26 mouse cellular contexts compared by ENCODE assay signal in the genomic region with DNA sequence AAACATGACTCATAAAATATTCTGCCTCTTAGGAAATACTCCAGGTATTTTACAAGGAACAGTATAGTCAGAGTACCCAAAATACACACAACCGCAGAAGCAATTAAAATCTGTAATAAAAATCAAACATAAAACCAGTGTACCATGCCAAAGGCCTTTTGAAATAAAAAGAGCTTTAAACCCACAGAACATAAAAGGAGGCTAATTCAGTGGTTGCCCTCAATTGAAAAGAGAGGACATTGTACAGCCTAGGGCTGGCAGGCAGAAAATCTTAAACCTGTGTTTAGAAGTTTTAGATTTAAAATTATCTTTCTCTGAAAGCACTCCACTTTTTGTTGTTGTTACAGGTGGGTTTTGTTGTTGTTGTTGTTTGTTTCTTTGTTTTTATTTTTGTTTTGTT.
DNase-seq lines count a peak whose midpoint lies in the region; ATAC-seq and TF ChIP-seq lines count a peak whose summit lies in the region.
"Had no signal": no experiment of that assay in that cellular context is flagged by ENCODE, and none has a peak within 500 bp of the region (broad histone marks: within the 10 kb centered on the region; RNA-seq: fewer than 3 reads in every experiment).

No protein-coding gene starts in this region.

- H3K27me3 ChIP-seq in forebrain, embryonic 11.5 days (ENCODE audit: control insufficient read depth, insufficient read depth, low read length), result no peaks in the 10 kb centered on the region
- no peaks in the 10 kb centered on the region for H3K27me3 ChIP-seq in forebrain, embryonic 16.5 days (replicated peaks; ENCODE audit: control insufficient read depth, insufficient read depth, low read length)
- no peaks in the 10 kb centered on the region for H3K27me3 ChIP-seq in kidney, postnatal 0 days (ENCODE audit: insufficient read depth, low read length)
- H3K27me3 ChIP-seq in kidney, embryonic 14.5 days (ENCODE audit: control insufficient read depth, insufficient read depth, low read length), result no peaks in the 10 kb centered on the region
- H3K27me3 ChIP-seq in neural tube, embryonic 13.5 days, result no peaks in the 10 kb centered on the region
- H3K27me3 ChIP-seq: embryonic facial prominence, embryonic 12.5 days; embryonic facial prominence, embryonic 15.5 days; forebrain, embryonic 12.5 days; forebrain, embryonic 15.5 days; hindbrain, embryonic 13.5 days had no signal

- WGBS in forebrain, embryonic 11.5 days, result 44% methylated on average over 1 of the region's 1 CpGs
- 18% methylated on average over 1 of the region's 1 CpGs for WGBS in forebrain, embryonic 16.5 days
- 43% methylated on average over 1 of the region's 1 CpGs for WGBS in kidney, postnatal 0 days
- 41% methylated on average over 1 of the region's 1 CpGs for WGBS in kidney, embryonic 14.5 days
- WGBS in neural tube, embryonic 13.5 days, result 22% methylated on average over 1 of the region's 1 CpGs

- no peak for TF ChIP-seq CTCF in kidney, postnatal 0 days (IDR thresholded peaks at IDR 0.05; ENCODE audit: low read depth)

- no peak overlapping the region for H3K4me3 ChIP-seq in forebrain, embryonic 11.5 days (ENCODE audit: low read depth, low read length)
- H3K4me3 ChIP-seq in forebrain, embryonic 16.5 days (replicated peaks; ENCODE audit: low read length), result no peak overlapping the region
- no peak overlapping the region for H3K4me3 ChIP-seq in kidney, postnatal 0 days (replicated peaks; ENCODE audit: low read depth, low read length)
- no peak overlapping the region for H3K4me3 ChIP-seq in kidney, embryonic 14.5 days (ENCODE audit: low read length)
- no peak overlapping the region for H3K4me3 ChIP-seq in neural tube, embryonic 13.5 days
- H3K4me3 ChIP-seq: embryonic facial prominence, embryonic 12.5 days; embryonic facial prominence, embryonic 15.5 days; forebrain, embryonic 12.5 days; forebrain, embryonic 15.5 days; hindbrain, embryonic 10.5 days; hindbrain, embryonic 13.5 days had no signal

- no peaks in the 10 kb centered on the region for H3K9me3 ChIP-seq in forebrain, embryonic 11.5 days (ENCODE audit: control insufficient read depth, low read length)
- H3K9me3 ChIP-seq in forebrain, embryonic 16.5 days (ENCODE audit: control insufficient read depth, low read length), result no peaks in the 10 kb centered on the region
- H3K9me3 ChIP-seq in kidney, postnatal 0 days (replicated peaks; ENCODE audit: low read length), result no peaks in the 10 kb centered on the region
- H3K9me3 ChIP-seq in kidney, embryonic 14.5 days (ENCODE audit: control insufficient read depth, low read length), result no peaks in the 10 kb centered on the region
- no peaks in the 10 kb centered on the region for H3K9me3 ChIP-seq in neural tube, embryonic 13.5 days
- H3K9me3 ChIP-seq: embryonic facial prominence, embryonic 12.5 days; embryonic facial prominence, embryonic 15.5 days; hindbrain, embryonic 10.5 days; hindbrain, embryonic 13.5 days had no signal

- no peaks in the 10 kb centered on the region for H3K4me1 ChIP-seq in forebrain, embryonic 11.5 days (replicated peaks; ENCODE audit: control insufficient read depth, insufficient read depth, low read length)
- H3K4me1 ChIP-seq in forebrain, embryonic 16.5 days (replicated peaks; ENCODE audit: control insufficient read depth, insufficient read depth, low read length), result no peaks in the 10 kb centered on the region
- H3K4me1 ChIP-seq in kidney, postnatal 0 days (replicated peaks; ENCODE audit: insufficient read depth, low read length), result no peaks in the 10 kb centered on the region
- H3K4me1 ChIP-seq in kidney, embryonic 14.5 days (ENCODE audit: control insufficient read depth, insufficient read depth, low read length), result no peaks in the 10 kb centered on the region
- no peaks in the 10 kb centered on the region for H3K4me1 ChIP-seq in neural tube, embryonic 13.5 days (replicated peaks)
- H3K4me1 ChIP-seq: embryonic facial prominence, embryonic 12.5 days; embryonic facial prominence, embryonic 15.5 days; forebrain, embryonic 12.5 days; forebrain, embryonic 15.5 days; hindbrain, embryonic 10.5 days; hindbrain, embryonic 13.5 days had no signal

- H3K4me2 ChIP-seq in forebrain, embryonic 11.5 days (ENCODE audit: low read depth, low read length, severe bottlenecking), result no peak overlapping the region
- H3K4me2 ChIP-seq in forebrain, embryonic 16.5 days (ENCODE audit: low read length), result no peak overlapping the region
- no peak overlapping the region for H3K4me2 ChIP-seq in kidney, postnatal 0 days (ENCODE audit: low read length)
- H3K4me2 ChIP-seq in kidney, embryonic 14.5 days (replicated peaks; ENCODE audit: low read depth, low read length), result no peak overlapping the region
- H3K4me2 ChIP-seq in neural tube, embryonic 13.5 days, result no peak overlapping the region
- H3K4me2 ChIP-seq: embryonic facial prominence, embryonic 12.5 days; embryonic facial prominence, embryonic 15.5 days; forebrain, embryonic 12.5 days; forebrain, embryonic 15.5 days; heart, embryonic 11.5 days; hindbrain, embryonic 13.5 days had no signal

- ATAC-seq in forebrain, embryonic 11.5 days (replicated peaks; ENCODE audit: low FRiP score), result peak; percentile 56
- ATAC-seq in forebrain, embryonic 16.5 days, result no peak
- peak; percentile 43; the same call in 1 of the 2 replicates for ATAC-seq in kidney, postnatal 0 days (replicated peaks; ENCODE audit: low FRiP score, low read depth)
- no peak for ATAC-seq in kidney, embryonic 14.5 days (ENCODE audit: low FRiP score, low TSS enrichment)
- ATAC-seq in neural tube, embryonic 13.5 days (ENCODE audit: low read depth), result peak; percentile 63; the same call in 1 of the 2 replicates
- ATAC-seq: activated CD4-positive, CD25-positive, alpha-beta regulatory T cell, adult 4 months; forebrain, embryonic 15.5 days; hindbrain, embryonic 16.5 days had no signal

- no peak overlapping the region for H3K9ac ChIP-seq in forebrain, embryonic 11.5 days (ENCODE audit: low read length)
- H3K9ac ChIP-seq in forebrain, embryonic 16.5 days (replicated peaks; ENCODE audit: low read depth, low read length), result no peak overlapping the region
- H3K9ac ChIP-seq in kidney, postnatal 0 days (ENCODE audit: low read depth, low read length), result no peak overlapping the region
- no peak overlapping the region for H3K9ac ChIP-seq in kidney, embryonic 14.5 days (ENCODE audit: low read depth, low read length)
- no peak overlapping the region for H3K9ac ChIP-seq in neural tube, embryonic 13.5 days
- H3K9ac ChIP-seq: embryonic facial prominence, embryonic 12.5 days; embryonic facial prominence, embryonic 15.5 days; forebrain, embryonic 12.5 days; forebrain, embryonic 15.5 days; hindbrain, embryonic 13.5 days had no signal

- no peaks in the 10 kb centered on the region for H3K36me3 ChIP-seq in forebrain, embryonic 11.5 days (ENCODE audit: control insufficient read depth, insufficient read depth, low read length)
- no peaks in the 10 kb centered on the region for H3K36me3 ChIP-seq in forebrain, embryonic 16.5 days (ENCODE audit: control insufficient read depth, insufficient read depth)
- H3K36me3 ChIP-seq in kidney, postnatal 0 days (ENCODE audit: insufficient read depth, low read length), result no peaks in the 10 kb centered on the region
- no peaks in the 10 kb centered on the region for H3K36me3 ChIP-seq in kidney, embryonic 14.5 days (ENCODE audit: control insufficient read depth, insufficient read depth, low read length)
- no peaks in the 10 kb centered on the region for H3K36me3 ChIP-seq in neural tube, embryonic 13.5 days
- H3K36me3 ChIP-seq: embryonic facial prominence, embryonic 12.5 days; embryonic facial prominence, embryonic 15.5 days; forebrain, embryonic 12.5 days; forebrain, embryonic 15.5 days; hindbrain, embryonic 10.5 days; hindbrain, embryonic 13.5 days had no signal

- no peak for DNase-seq in forebrain, embryonic 11.5 days (ENCODE audit: low spot score)
- DNase-seq in kidney, postnatal 0 days (ENCODE audit: low spot score), result peak; percentile 21
- DNase-seq in neural tube, embryonic 10.5 days (ENCODE audit: extremely low spot score, low spot score), result no peak
- no peak for DNase-seq in gastrocnemius, postnatal 4 days (ENCODE audit: low spot score in 2 of 2)
- DNase-seq: adrenal gland, adult 8-10 months; adrenal gland, postnatal 36 days; cerebellum, adult 11 months; cerebellum, adult 2 months; cerebellum, adult 9-11 months; cerebellum, postnatal 25 days; gastrocnemius, postnatal 10 days; gastrocnemius, postnatal 36 days; heart, adult 11 months; heart, postnatal 36 days had no signal

- no peak overlapping the region for H3K27ac ChIP-seq in forebrain, embryonic 11.5 days (ENCODE audit: low read depth, low read length)
- no peak overlapping the region for H3K27ac ChIP-seq in forebrain, embryonic 16.5 days (ENCODE audit: low read length)
- H3K27ac ChIP-seq in kidney, postnatal 0 days, result no peak overlapping the region
- no peak overlapping the region for H3K27ac ChIP-seq in kidney, embryonic 14.5 days (ENCODE audit: low read depth, low read length)
- H3K27ac ChIP-seq in neural tube, embryonic 13.5 days (replicated peaks), result no peak overlapping the region
- H3K27ac ChIP-seq: embryonic facial prominence, embryonic 12.5 days; embryonic facial prominence, embryonic 15.5 days; forebrain, embryonic 12.5 days; forebrain, embryonic 15.5 days; hindbrain, embryonic 10.5 days; hindbrain, embryonic 13.5 days had no signal

Comparison
In these comparisons a context has a peak if more than half of its experiments do, and no peak if none do; other contexts are left out.
1. ATAC-seq: peak in forebrain, embryonic 11.5 days (single experiment), kidney, postnatal 0 days (single experiment) and neural tube, embryonic 13.5 days (single experiment); none in forebrain, embryonic 16.5 days (single experiment) and kidney, embryonic 14.5 days (single experiment).